Mouse (Mus musculus) E14TG2a.4 (cell line): ENCODE data around the gene Cnep1r1.

ENCODE experiments used
- CTCF ChIP-seq: conservative IDR thresholded peaks from 2 replicates; pipeline ENCODE4 v1.5.1; 2014; ENCODE audit warnings: low read length
- POU5F1 ChIP-seq: IDR thresholded peaks from 2 replicates; pipeline ENCODE4 v1.6.1; 2014; ENCODE audit warnings: low read length, borderline replicate concordance

GRCm38 (mm10) chr8:88129397-88129796 lies 10.8 kb downstream of the Cnep1r1 start:
- TF ChIP-seq POU5F1 (no peak), CTCF (no peak)
